Mouse (Mus musculus): Measurements from ENCODE around the gene Cebpb. TPM values are rescaled to one million over a fixed set of nuclear protein-coding genes. Genes with fewer than 3 reads are reported as not detected.

Cebpb gene
- polyA plus RNA-seq, 1 experiment from 2014 or later, result 108 TPM

- Histone ChIP-seq H3K36me3 (ENCODE audit: insufficient read depth, low read length) (no peaks in the 10 kb centered on the region), H3K4me2 (replicated peaks; ENCODE audit: low read depth, low read length) (no peak overlapping the region), H3K4me3 (ENCODE audit: low read depth, low read length) (no peak overlapping the region), H3K27me3 (replicated peaks; ENCODE audit: insufficient read depth, low read length) (no peaks in the 10 kb centered on the region), H3K9me3 (ENCODE audit: low read length) (no peaks in the 10 kb centered on the region), H3K27ac (ENCODE audit: low read length) (no peak overlapping the region), H3K4me1 (ENCODE audit: insufficient read depth, low read depth, low read length) (peaks cover 30% of the 10 kb centered on the region), H3K9ac (replicated peaks; ENCODE audit: low read depth) (no peak overlapping the region)
- 46% methylated on average over 6 of the region's 6 CpGs for WGBS
- no peak for ATAC-seq
- no peak for TF ChIP-seq EP300 (IDR thresholded peaks at IDR 0.05)
- TF ChIP-seq CTCF (IDR thresholded peaks at IDR 0.05), result no peak
- DNase-seq (ENCODE audit: low spot score), result no peak
These were observed 26.0 kb upstream of the Cebpb start for GRCm38 (mm10) chr2:167662713-167663112.

GRCm38 (mm10) chr2:167665972-167666713 is 22.6 kb upstream of the Cebpb start:
- no peak for DNase-seq (ENCODE audit: low spot score)
- Histone ChIP-seq H3K4me1 (ENCODE audit: insufficient read depth, low read depth, low read length) (peaks cover 5% of the 10 kb centered on the region), H3K9me3 (ENCODE audit: low read length) (no peaks in the 10 kb centered on the region), H3K9ac (replicated peaks; ENCODE audit: low read depth) (no peak overlapping the region), H3K4me2 (replicated peaks; ENCODE audit: low read depth, low read length) (no peak overlapping the region), H3K36me3 (ENCODE audit: insufficient read depth, low read length) (no peaks in the 10 kb centered on the region), H3K4me3 (ENCODE audit: low read depth, low read length) (no peak overlapping the region), H3K27ac (ENCODE audit: low read length) (no peak overlapping the region), H3K27me3 (replicated peaks; ENCODE audit: insufficient read depth, low read length) (no peaks in the 10 kb centered on the region)
- WGBS, result 78% methylated on average over 18 of the region's 18 CpGs
- no peak for TF ChIP-seq EP300 (IDR thresholded peaks at IDR 0.05)
- TF ChIP-seq CTCF (IDR thresholded peaks at IDR 0.05), result no peak
- ATAC-seq, result no peak

GRCm38 (mm10) chr2:167668426-167668825 is 20.3 kb upstream of the Cebpb start:
- Histone ChIP-seq H3K4me3 (ENCODE audit: low read depth, low read length) (no peak overlapping the region), H3K4me2 (replicated peaks; ENCODE audit: low read depth, low read length) (no peak overlapping the region), H3K4me1 (ENCODE audit: insufficient read depth, low read depth, low read length) (no peaks in the 10 kb centered on the region; the same call in 1 of the 2 replicates), H3K27ac (ENCODE audit: low read length) (no peak overlapping the region), H3K36me3 (ENCODE audit: insufficient read depth, low read length) (no peaks in the 10 kb centered on the region), H3K9me3 (ENCODE audit: low read length) (no peaks in the 10 kb centered on the region), H3K9ac (replicated peaks; ENCODE audit: low read depth) (no peak overlapping the region), H3K27me3 (replicated peaks; ENCODE audit: insufficient read depth, low read length) (no peaks in the 10 kb centered on the region)
- no peak for DNase-seq (ENCODE audit: low spot score)
- no peak for ATAC-seq
- 81% methylated on average over 5 of the region's 5 CpGs for WGBS
- TF ChIP-seq EP300 (IDR thresholded peaks at IDR 0.05) (no peak), CTCF (IDR thresholded peaks at IDR 0.05) (no peak)

- Histone ChIP-seq H3K27ac (ENCODE audit: low read length) (no peak overlapping the region), H3K4me1 (ENCODE audit: insufficient read depth, low read depth, low read length) (no peaks in the 10 kb centered on the region; the same call in 1 of the 2 replicates), H3K36me3 (ENCODE audit: insufficient read depth, low read length) (no peaks in the 10 kb centered on the region), H3K4me3 (ENCODE audit: low read depth, low read length) (no peak overlapping the region), H3K9ac (replicated peaks; ENCODE audit: low read depth) (no peak overlapping the region), H3K9me3 (ENCODE audit: low read length) (no peaks in the 10 kb centered on the region), H3K27me3 (replicated peaks; ENCODE audit: insufficient read depth, low read length) (no peaks in the 10 kb centered on the region), H3K4me2 (replicated peaks; ENCODE audit: low read depth, low read length) (no peak overlapping the region)
- TF ChIP-seq EP300 (IDR thresholded peaks at IDR 0.05), result no peak
- TF ChIP-seq CTCF (IDR thresholded peaks at IDR 0.05), result no peak
- 47% methylated on average over 4 of the region's 4 CpGs for WGBS
- ATAC-seq, result no peak
- no peak for DNase-seq (ENCODE audit: low spot score)
These were observed 19.3 kb upstream of the Cebpb start for GRCm38 (mm10) chr2:167669398-167669797.

GRCm38 (mm10) chr2:167671101-167671633 is 17.5 kb upstream of the Cebpb start:
- Histone ChIP-seq H3K27ac (ENCODE audit: low read length) (0 out of 2 replicates have a peak overlapping the region, but pooled peaks have one; percentile 20), H3K9me3 (ENCODE audit: low read length) (no peaks in the 10 kb centered on the region), H3K4me2 (replicated peaks; ENCODE audit: low read depth, low read length) (no peak overlapping the region), H3K27me3 (replicated peaks; ENCODE audit: insufficient read depth, low read length) (no peaks in the 10 kb centered on the region), H3K36me3 (ENCODE audit: insufficient read depth, low read length) (no peaks in the 10 kb centered on the region), H3K9ac (replicated peaks; ENCODE audit: low read depth) (no peak overlapping the region), H3K4me3 (ENCODE audit: low read depth, low read length) (no peak overlapping the region), H3K4me1 (ENCODE audit: insufficient read depth, low read depth, low read length) (no peaks in the 10 kb centered on the region; the same call in 1 of the 2 replicates)
- ATAC-seq (peak; percentile 40), DNase-seq (ENCODE audit: low spot score) (peak; percentile 59)
- 74% methylated on average over 5 of the region's 5 CpGs for WGBS
- TF ChIP-seq CTCF (IDR thresholded peaks at IDR 0.05) (no peak), EP300 (IDR thresholded peaks at IDR 0.05) (no peak)

GRCm38 (mm10) chr2:167672212-167672685 is 16.5 kb upstream of the Cebpb start:
- DNase-seq (ENCODE audit: low spot score) (peak; percentile 93), ATAC-seq (peak; percentile 80)
- H3K4me3 ChIP-seq (ENCODE audit: low read depth, low read length), result no peak overlapping the region
- H3K36me3 ChIP-seq (ENCODE audit: insufficient read depth, low read length), result no peaks in the 10 kb centered on the region
- no peaks in the 10 kb centered on the region; the same call in 1 of the 2 replicates for H3K4me1 ChIP-seq (ENCODE audit: insufficient read depth, low read depth, low read length)
- no peak overlapping the region for H3K27ac ChIP-seq (ENCODE audit: low read length)
- WGBS, result 26% methylated on average over 13 of the region's 13 CpGs
- H3K9ac ChIP-seq (replicated peaks; ENCODE audit: low read depth), result no peak overlapping the region
- TF ChIP-seq EP300 (IDR thresholded peaks at IDR 0.05) (peak; percentile 89), CTCF (IDR thresholded peaks at IDR 0.05) (no peak)
- H3K4me2 ChIP-seq (replicated peaks; ENCODE audit: low read depth, low read length), result no peak overlapping the region
- no peaks in the 10 kb centered on the region for H3K27me3 ChIP-seq (replicated peaks; ENCODE audit: insufficient read depth, low read length)
- no peaks in the 10 kb centered on the region for H3K9me3 ChIP-seq (ENCODE audit: low read length)

All from lung, postnatal 0 days (tissue).